Mouse (Mus musculus): ENCODE results near the gene Spryd3.

DNA sequence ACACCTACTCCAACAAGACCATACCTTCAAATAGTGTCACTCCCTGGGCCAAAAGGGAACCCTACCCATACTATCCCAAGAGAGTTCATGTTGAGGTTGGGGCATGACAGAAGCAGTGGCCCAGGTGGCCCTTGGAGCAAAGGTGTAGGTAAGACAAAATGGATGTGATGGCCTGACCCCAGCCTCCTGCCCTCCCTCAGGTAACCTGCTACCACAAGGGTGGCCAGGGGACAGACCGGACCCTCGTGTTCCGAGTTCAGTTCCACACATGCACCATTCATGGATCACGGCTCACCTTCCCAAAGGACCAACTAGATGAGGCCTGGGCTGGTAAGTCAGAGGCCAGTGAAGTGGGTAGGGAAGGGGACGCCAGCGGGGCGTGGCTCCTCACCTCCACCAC lies 25.8 kb downstream of the Spryd3 start:
- TF ChIP-seq POLR2A (IDR thresholded peaks at IDR 0.05; ENCODE audit: control insufficient read depth, extremely low read depth, insufficient read depth, low read length, poor library complexity) (no peak), CTCF (IDR thresholded peaks at IDR 0.05; ENCODE audit: borderline replicate concordance, control insufficient read depth, extremely low read depth, insufficient read depth, low read length, poor library complexity) (no peak)

Data from thymus, adult 2 months (tissue).